Mouse (Mus musculus): ENCODE measurements around the gene Vti1a.

Gene Vti1a

GRCm38 (mm10) chr19:55449506-55449905 is 133.4 kb downstream of the Vti1a start:
- in situ Hi-C loops (cut with MboI, MseI): no loop called here

DNA sequence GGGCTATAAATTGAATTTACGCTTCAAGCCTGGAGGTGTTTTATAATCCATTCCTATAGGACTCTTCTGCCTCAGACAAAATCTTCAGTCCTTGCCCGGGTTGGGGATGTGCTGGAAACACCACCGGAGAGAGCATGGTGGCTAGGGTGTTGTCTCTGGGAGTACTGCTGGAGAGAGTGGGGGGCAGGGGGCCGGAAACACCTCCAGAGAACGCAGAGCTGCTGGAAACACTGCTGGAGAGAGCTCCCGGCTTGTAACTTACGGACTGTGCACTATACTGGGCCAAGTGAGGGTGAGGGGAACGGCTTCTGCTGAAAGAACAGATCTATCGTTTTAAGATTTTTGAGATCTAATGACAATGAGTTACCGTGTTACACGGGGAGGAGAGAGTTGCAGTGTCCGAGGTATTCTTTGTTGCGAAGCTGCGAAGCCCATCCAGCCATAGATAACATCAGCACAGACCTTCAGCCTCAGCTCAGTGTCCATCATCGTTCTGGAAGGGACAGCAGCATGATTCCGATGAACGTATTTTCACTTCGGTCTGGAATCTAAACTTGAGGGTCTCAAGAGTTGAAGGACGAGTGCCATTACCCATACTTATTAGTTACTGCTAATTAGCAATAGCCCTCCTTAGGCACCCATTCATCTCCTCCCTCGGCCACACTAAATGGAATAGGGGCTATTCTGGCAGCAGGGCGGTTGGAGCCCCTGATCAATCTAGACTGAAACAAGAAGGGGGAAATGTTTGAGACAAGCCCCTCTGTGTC is 140.4 kb downstream of the Vti1a start:
- in situ Hi-C loops (cut with MboI, MseI): no loop called here

GRCm38 (mm10) chr19:55461963-55462362 is 145.9 kb downstream of the Vti1a start:
- in situ Hi-C loops (cut with MboI, MseI): no loop called here

GRCm38 (mm10) chr19:55463670-55464069 is 147.6 kb downstream of the Vti1a start:
- in situ Hi-C loops (cut with MboI, MseI): no loop called here

GRCm38 (mm10) chr19:55469301-55470051 is 153.4 kb downstream of the Vti1a start:
- in situ Hi-C loops (cut with MboI, MseI): no loop called here

DNA sequence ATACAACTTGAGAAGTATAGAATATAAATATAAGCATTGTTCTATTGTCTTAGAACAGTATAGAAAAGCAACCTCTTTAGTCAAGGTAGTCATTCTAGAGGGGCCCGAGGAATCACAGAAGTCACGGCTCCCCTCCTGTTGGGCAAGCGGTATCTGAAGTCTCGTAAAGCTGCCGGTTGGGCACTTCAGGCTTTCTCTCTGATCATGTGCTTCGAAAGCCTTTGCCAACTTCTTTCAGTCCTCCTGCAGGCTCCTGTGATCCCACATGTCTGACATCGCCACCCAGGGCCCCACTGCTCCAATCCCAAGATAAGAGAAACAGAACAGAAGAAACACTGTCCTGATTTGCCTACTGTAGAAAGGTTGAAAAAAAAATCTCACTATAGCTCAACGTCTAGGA is 156.5 kb downstream of the Vti1a start:
- in situ Hi-C loops (cut with MboI, MseI): no loop called here

- in situ Hi-C loops (cut with MboI, MseI): no loop called here
These were observed 158.1 kb downstream of the Vti1a start for GRCm38 (mm10) chr19:55474225-55474624.

DNA sequence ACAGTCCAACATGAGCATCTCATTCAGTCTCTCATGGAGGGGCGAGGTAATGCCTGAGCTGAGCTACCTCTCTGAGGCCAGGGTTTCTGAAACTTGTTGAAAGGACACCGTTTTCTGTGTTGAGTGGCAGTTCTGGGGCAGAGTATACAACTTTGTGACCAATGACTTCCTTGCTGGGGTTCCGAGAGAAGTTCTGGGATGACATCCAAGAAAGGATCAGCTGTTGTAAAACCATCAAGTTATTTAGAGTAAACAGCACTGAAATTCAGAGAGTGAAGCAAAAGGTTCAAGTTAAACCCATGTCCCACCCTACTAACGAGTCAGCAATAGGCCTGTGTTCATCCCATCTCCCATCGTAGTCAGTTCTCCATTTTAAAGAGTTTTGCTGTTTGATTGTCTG is 164.4 kb downstream of the Vti1a start:
- in situ Hi-C loops (cut with MboI, MseI): no loop called here

- in situ Hi-C loops (cut with MboI, MseI): no loop called here
These were observed 165.2 kb downstream of the Vti1a start for GRCm38 (mm10) chr19:55481308-55481707.

DNA sequence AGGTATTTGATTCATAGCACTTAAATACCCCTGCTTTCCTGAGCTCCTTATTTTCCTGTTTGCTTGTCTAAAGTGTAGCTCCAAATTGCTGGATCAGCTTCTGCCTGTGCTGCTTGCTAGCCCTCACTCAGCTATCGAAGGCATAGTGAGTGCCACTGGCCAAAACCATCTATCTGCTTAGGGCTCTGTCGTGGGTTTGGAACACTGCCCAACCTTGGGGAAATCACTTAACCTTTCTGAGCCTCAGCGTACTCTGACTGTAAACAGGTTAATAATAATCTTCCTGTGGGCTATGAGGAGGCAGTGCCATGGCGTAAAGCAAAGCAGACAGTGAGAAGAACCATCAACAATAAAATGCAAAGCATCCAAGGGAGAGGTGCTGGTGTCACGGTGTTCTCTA is 167.4 kb downstream of the Vti1a start:
- in situ Hi-C loops (cut with MboI, MseI): no loop called here

DNA sequence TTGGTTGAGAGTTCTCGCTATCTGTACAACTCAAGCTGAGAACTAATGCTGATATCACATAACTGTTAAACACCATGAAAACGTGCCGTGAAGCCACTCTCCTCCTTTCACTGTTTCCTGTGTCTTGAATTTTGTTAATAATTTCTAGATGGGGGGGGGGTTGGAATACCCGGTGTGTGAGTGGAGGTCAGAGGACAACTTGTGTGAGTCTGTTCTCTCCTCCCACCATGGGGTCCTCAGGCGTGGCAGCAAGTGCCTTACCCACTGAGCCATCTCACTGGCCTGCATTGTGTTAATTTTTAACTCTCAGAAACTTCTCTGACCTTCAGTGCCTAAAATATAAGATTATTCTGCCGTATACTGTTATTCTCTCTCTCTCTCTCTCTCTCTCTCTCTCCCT is 168.5 kb downstream of the Vti1a start:
- in situ Hi-C loops (cut with MboI, MseI): no loop called here

GRCm38 (mm10) chr19:55486473-55486872 is 170.4 kb downstream of the Vti1a start:
- in situ Hi-C loops (cut with MboI, MseI): no loop called here

GRCm38 (mm10) chr19:55491126-55492076 is 175.3 kb downstream of the Vti1a start:
- in situ Hi-C loops (cut with MboI, MseI): no loop called here

DNA sequence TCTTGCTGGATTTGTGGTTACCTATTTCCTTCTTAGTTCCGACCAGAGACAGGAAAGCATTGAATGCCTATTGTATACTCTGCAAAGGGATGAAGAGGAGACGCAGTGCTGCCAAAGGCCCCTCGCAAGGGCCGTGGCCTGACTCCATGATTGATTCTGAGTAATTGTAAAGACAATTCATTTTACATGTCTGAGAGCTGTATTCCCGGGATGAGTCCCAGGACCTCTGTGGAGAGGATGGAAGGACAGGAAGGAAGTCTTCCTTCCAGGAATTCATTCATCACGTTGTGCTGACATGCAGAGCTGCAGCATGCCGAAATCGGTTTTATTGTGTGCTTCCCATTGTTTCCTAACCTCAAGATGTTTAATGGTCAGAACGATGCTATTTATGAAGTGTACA is 180.2 kb downstream of the Vti1a start:
- in situ Hi-C loops (cut with MboI, MseI): no loop called here

DNA sequence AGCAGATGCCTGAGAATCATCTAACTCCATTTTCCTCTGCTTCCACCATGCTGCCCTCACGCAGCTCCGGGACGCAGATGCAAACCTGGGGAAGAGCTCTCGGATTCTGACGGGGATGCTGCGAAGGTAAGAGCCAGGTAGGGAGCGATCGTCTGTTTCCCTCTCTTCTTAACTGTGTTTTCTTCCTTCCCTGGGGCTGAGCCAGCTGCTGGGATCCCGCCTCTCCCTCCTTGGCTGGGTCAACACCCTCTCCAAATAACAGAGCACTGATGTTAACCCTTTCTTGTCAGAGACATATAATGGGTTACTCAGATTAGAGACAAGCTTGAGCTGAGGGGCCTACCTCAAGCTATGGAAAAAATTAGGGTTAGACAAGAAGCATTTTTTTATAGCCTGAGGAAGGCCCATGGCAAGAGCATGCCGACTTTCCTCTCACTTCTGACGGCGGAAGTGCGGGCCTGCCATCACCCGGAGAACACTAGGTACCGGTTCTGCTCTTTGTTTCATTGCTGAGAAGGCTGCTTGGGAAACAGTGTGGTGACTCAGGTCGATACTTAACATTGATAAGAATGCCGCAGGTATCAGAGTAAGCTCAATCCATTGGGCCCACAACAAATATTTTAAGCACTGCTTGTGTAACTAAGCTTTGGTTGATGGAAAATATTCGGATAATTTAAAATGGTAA is 183.2 kb downstream of the Vti1a start:
- in situ Hi-C loops (cut with MboI, MseI): no loop called here

- in situ Hi-C loops (cut with MboI, MseI): no loop called here
These were observed 185.9 kb downstream of the Vti1a start for GRCm38 (mm10) chr19:55501985-55502384.

- in situ Hi-C loops (cut with MboI, MseI): no loop called here
These were observed 187.7 kb downstream of the Vti1a start for GRCm38 (mm10) chr19:55503771-55504170.

GRCm38 (mm10) chr19:55507748-55508147 is 191.7 kb downstream of the Vti1a start:
- in situ Hi-C loops (cut with MboI, MseI): no loop called here

- in situ Hi-C loops (cut with MboI, MseI): no loop called here
These were observed 192.1 kb downstream of the Vti1a start for GRCm38 (mm10) chr19:55508239-55508638.

GRCm38 (mm10) chr19:55508965-55509364 is 192.9 kb downstream of the Vti1a start:
- in situ Hi-C loops (cut with MboI, MseI): no loop called here

DNA sequence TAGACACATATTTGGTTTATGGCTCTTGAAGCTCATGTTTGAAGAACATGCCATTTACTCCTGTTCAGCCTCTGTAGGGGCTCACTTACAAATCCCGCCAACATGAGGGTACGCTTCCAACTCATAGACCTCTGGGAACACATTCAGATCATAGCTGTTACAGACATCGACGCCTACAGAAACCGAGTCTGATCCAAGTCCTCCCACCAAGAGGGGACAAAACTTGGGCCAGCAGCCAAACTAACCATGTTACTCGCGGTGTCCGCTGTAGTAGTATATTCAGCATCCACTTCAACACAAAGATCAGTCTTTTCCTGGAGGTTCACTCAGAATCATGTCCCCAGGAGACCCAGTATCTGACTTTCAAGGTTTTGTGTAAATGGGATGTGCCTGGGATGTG is 193.5 kb downstream of the Vti1a start:
- in situ Hi-C loops (cut with MboI, MseI): no loop called here
